Mouse (Mus musculus) megakaryocyte, embryonic 14.5 days (primary cell): ENCODE results near the gene Dkk3.

Experiments
- FLI1 ChIP-seq: IDR thresholded peaks from 2 replicates; pipeline ENCODE4 v1.6.1; 2012; ENCODE audit warnings: low read length, inconsistent platforms, mixed read lengths
- GATA1 ChIP-seq: IDR thresholded peaks from 3 replicates; pipeline ENCODE4 v1.6.1; 2012; ENCODE audit warnings: mixed read lengths, low read length, inconsistent platforms, borderline replicate concordance

DNA sequence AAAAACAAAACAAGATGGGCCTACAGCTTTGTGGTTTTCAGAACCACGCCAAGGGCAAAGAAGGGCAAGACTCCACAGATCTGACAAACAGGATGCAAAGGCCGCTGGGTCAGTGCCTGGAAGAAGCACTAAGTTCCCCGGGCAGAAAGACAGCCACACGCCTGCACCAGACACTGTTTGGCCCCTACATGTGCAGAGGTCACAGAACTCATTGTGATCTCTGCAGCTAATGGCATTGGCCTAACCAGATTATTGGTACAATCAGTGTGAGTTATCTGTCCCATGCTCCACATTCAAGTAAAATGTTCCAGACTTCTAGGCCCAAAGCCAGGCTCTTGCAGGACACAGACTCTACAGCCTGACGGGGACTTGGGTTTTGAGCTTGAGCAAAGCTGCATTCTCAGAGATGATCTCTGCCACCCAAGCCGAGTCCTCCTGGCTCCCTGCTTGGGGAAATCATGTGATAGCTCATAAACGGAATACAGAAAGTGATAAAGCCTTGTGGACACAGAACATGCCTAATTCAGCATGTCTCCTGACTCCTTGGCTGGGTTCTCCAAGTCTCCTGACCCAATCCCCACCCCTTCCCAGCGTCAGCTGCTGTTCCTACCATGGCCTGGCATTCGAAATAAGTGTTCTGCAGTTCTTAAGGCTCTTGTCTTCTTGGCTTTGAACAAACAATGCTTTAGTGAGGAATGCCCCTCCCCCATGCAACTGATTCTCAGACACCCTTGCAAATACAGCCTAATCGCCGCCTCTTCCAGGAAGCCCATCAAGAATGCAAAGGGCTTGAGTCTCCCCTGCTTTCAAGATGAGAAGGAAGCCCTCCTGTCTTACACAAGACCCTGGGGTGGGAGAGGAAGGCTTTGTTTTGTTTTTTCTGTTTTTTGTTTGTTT is 20.1 kb downstream of the Dkk3 start:
- TF ChIP-seq GATA1 (no peak), FLI1 (no peak)
